Mouse (Mus musculus): ENCODE measurements around the gene Mfsd11. TPM values are rescaled to one million over a fixed set of nuclear protein-coding genes. Genes with fewer than 3 reads are reported as not detected.
"Not testable (repeated sequence)": the region's sequence is repeated elsewhere in the genome, so short reads cannot be mapped to it uniquely, and the experiment has no call there.

The Mfsd11 gene
- total RNA-seq, 4 experiments from 2014 or later = 40.9 to 46.2 (median 43.0) TPM

DNA sequence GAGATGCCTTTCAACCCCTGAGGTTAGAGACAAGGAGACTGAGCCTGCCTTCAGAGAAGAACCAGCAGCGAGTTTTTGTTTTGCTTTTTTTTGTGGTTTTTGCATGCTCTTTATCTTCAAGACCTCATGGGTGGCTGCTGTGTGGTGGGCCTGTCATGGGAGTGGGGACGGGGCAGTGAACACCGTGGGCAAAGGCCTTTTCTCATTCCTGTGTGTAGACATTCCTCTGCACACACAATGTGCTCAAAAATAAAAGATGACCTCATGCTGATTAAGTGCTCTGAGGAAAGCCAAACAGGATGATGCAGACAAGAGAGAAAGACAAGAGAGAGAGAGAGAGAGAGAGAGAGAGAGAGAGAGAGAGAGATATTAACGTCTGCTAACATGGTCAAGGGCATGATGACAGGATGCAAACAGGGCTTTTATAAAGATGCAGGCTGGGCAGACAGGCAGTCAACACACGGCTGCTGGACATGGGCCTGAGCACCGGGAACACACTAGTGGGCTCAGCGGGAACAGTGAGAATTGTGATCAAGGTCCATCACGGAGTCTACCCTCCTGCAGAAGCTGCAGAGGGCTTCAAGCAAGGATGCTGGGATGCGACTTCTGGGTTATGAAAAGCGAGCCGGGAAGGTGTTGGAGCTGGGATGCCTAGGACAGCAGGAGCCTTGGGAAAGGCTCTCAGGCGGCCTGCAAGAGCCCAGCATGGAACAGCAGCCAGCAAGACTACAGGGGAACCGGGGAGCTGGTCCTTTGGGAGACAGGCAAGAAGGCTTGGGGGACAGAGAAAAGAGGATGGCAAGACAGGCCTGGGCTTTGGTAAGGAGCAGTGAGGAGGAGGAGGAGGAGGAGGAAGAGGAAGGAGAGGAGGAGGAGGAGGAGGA is 30.9 kb upstream of the Mfsd11 start:
- no peak for DNase-seq (ENCODE audit: low spot score in 2 of 2)

GRCm38 (mm10) chr11:116822215-116822614 is 30.0 kb upstream of the Mfsd11 start:
- no peak for DNase-seq (ENCODE audit: low spot score in 2 of 2)

- DNase-seq (ENCODE audit: low spot score in 2 of 2) = peak in 1 of 2 experiments; percentile 47
These were observed 29.6 kb upstream of the Mfsd11 start for GRCm38 (mm10) chr11:116822626-116823025.

DNA sequence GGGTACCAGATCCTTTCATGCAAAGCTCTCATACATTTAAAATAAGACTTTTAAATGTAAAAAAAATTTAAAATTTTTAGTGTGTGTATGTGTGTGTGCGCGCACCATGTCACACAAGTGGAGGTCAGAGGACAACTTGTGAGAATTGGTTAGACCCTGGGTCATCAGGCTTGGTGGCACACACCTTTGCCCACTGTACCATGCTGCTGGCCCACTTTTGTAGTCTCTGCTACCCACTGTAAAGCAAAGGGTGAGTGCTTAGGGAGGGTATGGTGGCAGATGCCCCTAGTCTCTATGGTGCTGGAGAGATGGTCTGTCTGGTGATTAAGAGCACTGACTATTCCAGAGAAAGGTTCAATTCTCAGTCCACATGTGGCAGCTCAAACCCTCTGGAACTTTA is 29.0 kb upstream of the Mfsd11 start:
- no peak for DNase-seq (ENCODE audit: low spot score in 2 of 2)

- not testable (repeated sequence) for DNase-seq (ENCODE audit: low spot score in 2 of 2)
These were observed 28.4 kb upstream of the Mfsd11 start for GRCm38 (mm10) chr11:116823885-116824284.

GRCm38 (mm10) chr11:116825230-116825629 is 27.0 kb upstream of the Mfsd11 start:
- DNase-seq (ENCODE audit: low spot score in 2 of 2) = no peak

DNA sequence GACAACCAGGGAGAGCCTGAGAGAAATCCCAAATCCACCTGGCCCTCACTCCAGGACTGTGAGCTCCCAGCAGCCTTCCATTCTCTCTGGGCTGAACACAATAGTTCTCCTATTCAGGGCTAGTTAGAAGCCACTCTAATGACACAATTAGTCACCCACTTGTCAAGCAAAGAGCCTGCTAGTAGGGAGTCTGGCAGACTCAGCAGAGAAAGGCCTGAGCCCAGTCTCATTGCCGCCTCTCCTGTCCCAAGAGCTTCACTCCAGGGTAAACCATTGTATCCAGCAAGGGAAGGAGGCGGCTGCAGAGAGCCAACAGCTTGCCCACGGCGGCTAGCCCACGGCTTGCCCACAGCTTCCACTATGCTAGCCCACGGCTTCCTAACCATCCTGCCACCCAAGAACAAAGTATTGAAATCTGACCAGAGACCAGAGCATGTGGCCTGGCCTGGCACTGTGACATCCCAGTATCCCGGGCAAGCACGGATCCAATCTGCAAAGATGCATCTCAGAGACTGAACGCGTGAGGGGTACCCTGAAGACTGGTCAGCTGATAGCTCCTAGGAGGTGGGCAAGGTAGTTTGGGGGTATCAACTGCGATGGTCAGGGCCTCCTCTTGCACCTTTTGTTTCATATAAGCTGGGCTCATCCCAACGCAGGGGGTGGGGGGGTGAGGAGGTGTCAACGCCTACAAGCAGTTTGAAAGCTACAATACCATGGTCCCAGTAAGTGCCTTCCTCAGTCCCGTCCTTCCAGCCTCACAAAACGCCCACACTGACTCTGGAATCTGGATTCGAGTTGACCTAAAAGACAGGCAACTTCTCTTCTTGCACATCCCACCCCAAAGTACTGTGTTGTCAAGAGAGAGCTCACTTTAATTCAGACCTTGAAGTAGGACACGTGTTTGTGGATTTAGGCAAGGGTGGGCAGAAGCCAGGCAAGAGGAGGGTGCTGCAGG is 25.4 kb upstream of the Mfsd11 start:
- no peak for DNase-seq (ENCODE audit: low spot score in 2 of 2)

- peak in 1 of 2 experiments; percentile 42 for DNase-seq (ENCODE audit: low spot score in 2 of 2)
These were observed 24.6 kb upstream of the Mfsd11 start, which contains the start of gene Mxra7 for GRCm38 (mm10) chr11:116827534-116828165. Mxra7 (minus strand) TSS chr11:116828046.

DNA sequence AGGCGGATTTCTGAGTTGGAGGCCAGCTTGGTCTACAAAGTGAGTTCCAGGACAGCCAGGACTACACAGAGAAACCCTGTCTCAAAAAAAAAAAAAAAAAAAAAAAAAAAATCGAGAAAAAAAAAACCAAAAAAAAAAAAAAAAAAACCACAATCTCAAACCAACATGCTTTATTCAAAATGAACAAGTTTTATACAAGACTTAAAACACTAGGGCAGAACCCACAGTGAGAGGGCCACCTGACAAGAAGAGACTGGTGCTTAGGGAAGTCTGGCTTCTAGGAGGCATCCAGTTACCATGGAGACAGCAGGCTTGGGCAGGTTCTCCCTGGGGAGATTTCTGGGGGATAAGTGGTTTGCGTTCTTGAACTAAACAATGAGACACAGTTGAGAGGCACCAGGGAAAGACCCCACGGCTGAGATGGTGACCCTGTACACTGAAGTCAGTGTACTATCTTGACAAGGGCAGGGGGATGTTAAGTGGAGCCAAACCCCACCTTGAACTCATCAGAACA is 20.0 kb upstream of the Mfsd11 start:
- DNase-seq (ENCODE audit: low spot score in 2 of 2) = no peak

DNA sequence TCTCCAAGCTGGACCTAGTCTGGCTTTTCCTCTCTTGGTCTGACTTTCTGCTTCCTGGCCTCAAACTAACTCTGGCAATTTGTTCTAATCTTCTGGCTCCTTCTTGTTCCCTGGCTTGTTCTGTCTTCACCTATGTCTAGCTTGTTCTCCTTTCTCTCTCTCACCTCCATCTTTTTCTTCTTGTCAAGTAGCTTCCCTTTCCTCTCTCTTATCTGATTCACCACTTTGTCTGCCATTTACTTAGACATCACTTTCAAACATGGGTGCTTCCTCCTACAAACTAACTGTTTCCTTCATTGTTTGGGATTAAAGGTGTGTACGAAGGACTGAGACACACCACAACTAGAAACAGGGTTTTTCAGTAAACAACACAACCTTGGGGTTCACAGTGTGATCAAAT is 17.3 kb upstream of the Mfsd11 start:
- DNase-seq (ENCODE audit: low spot score in 2 of 2) = no peak

GRCm38 (mm10) chr11:116836283-116836682 is 16.0 kb upstream of the Mfsd11 start:
- DNase-seq (ENCODE audit: low spot score in 2 of 2) = no peak

GRCm38 (mm10) chr11:116837441-116837840 is 14.8 kb upstream of the Mfsd11 start:
- no peak for DNase-seq (ENCODE audit: low spot score in 2 of 2)

DNA sequence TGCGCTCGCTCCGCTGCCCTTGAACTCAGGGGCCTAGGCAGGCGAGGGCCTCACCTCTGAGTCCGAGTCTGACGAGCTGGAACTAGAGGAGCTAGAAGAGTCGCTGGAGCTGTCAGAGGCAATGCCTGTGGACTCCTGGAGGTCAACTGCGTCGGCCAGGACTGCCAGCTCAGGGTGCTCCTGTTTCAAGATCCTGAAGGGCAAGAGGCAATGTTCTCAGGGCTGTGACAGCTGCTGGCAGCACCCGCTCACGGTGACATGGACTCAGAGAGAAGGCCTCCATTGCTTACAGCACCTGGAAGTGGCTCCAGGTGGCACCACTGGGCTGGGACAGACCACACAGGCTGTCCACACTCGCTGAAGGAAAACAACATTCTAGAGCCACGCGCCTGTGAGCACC is 13.3 kb upstream of the Mfsd11 start:
- DNase-seq (ENCODE audit: low spot score in 2 of 2) = no peak

DNA sequence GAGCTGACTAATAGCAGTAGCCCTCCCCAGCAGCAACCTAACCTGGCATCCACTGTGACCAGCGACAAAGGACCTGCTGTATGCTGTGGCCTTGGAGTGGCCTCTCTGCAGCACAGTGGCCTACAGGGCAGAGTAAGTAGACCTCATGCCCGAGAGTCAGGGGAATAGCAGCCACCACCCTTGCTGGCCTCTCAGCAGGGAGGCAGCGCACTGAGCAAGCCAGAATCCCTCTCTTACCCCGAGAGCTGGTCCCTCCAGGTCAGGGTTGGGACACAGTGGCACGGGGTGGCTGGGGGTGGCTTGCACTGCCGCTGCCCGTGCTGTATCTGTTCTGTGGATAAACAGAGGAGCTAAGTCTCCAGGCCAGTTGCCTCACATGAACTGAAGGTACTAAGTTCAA is 12.6 kb upstream of the Mfsd11 start:
- DNase-seq (ENCODE audit: low spot score in 2 of 2) = no peak

- no peak for DNase-seq (ENCODE audit: low spot score in 2 of 2)
These were observed 11.5 kb upstream of the Mfsd11 start for GRCm38 (mm10) chr11:116840748-116841147.

GRCm38 (mm10) chr11:116842531-116843260 is 9.5 kb upstream of the Mfsd11 start:
- peak; percentile 41 to 63 for DNase-seq (ENCODE audit: low spot score in 2 of 2)

GRCm38 (mm10) chr11:116843261-116844233 is 8.7 kb upstream of the Mfsd11 start, which contains the start of the genes Mettl23 and Jmjd6:
Mettl23 (plus strand) TSS chr11:116843278.
Jmjd6 (minus strand) TSS chr11:116843449.
- DNase-seq (ENCODE audit: low spot score in 2 of 2) = peak; percentile 87 to 98

DNA sequence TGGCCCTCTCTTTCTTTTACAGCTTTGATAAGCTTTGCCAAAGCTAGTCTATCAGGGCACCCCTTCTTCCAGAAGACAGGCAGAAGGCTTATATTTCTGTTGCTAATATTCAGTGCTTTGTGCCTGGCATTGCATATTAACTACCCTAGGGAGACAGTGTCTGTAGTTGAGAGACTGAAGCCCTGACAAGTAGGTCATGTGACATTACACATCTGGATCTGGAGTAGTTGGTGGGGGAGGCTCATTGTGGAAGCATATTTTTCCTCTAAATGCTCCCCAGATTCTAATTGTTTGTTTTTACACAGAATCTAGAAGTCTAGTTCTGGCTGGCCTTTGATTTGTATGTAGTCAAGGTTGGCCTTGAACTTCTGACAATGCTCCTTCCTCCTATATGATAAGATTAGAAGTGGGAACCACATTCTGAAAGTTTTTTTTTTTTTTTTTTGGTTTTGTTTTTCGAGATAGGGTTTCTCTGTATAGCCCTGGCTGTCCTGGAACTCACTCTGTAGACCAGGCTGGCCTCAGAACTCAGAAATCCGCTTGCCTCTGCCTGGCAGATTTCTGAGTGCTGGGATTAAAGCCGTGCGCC is 5.6 kb upstream of the Mfsd11 start:
- DNase-seq (ENCODE audit: low spot score in 2 of 2) = no peak

Measured in left cerebral cortex, adult 8-10 months (tissue).